Mouse (Mus musculus) forebrain, postnatal 0 days (tissue): ENCODE measurements around the gene Nnmt. TPM values are rescaled to one million over a fixed set of nuclear protein-coding genes. Genes with fewer than 3 reads are reported as not detected.

Source experiments
- ATAC-seq: fragments of 200-750 bp; cut with Nextera tagmentation; 2 replicates; pipeline ENCODE4 v1.8.0; 2017; ENCODE audit warnings: mild to moderate bottlenecking, moderate library complexity
- DNase-seq: peaks from one replicate; pipeline ENCODE4 v3.0.0-alpha.2; 2015
- H3K27ac ChIP-seq: fragments of 300-500 bp; sonication (generic); 2 replicates; pipeline ENCODE4 v1.5.1; 2014; ENCODE audit warnings: low read depth, mild to moderate bottlenecking, antibody characterized with exemption, low read length, moderate library complexity, mixed read lengths
- H3K27me3 ChIP-seq: fragments of 300-500 bp; sonication (generic); 2 replicates; pipeline ENCODE4 v1.6.1; 2014; ENCODE audit warnings: mild to moderate bottlenecking, low read length, mixed read lengths; ENCODE audit not compliant: insufficient read depth
- H3K36me3 ChIP-seq: fragments of 300-500 bp; sonication (generic); 2 replicates; pipeline ENCODE4 v1.6.1; 2014; ENCODE audit warnings: mild to moderate bottlenecking, moderate library complexity; ENCODE audit not compliant: insufficient read depth
- H3K4me1 ChIP-seq: fragments of 300-500 bp; sonication (generic); 2 replicates; pipeline ENCODE4 v1.6.1; 2014; ENCODE audit warnings: antibody characterized with exemption; ENCODE audit not compliant: insufficient read depth
- H3K4me2 ChIP-seq: fragments of 300-500 bp; sonication (generic); 2 replicates; pipeline ENCODE4 v1.6.1; 2014; ENCODE audit warnings: low read depth, mild to moderate bottlenecking, moderate library complexity
- H3K4me3 ChIP-seq: fragments of 300-500 bp; sonication (generic); 2 replicates; pipeline ENCODE4 v1.5.1; 2014; ENCODE audit warnings: low read depth, low read length, mixed read lengths
- H3K9ac ChIP-seq: fragments of 300-500 bp; sonication (generic); 2 replicates; pipeline ENCODE4 v1.6.1; 2014; ENCODE audit warnings: mild to moderate bottlenecking
- H3K9me3 ChIP-seq: fragments of 300-500 bp; sonication (generic); 2 replicates; pipeline ENCODE4 v1.6.1; 2016; ENCODE audit warnings: low read length
- CTCF ChIP-seq: sonication (generic); IDR thresholded peaks from 2 replicates; pipeline ENCODE4 v1.5.1; 2016; ENCODE audit warnings: antibody characterized with exemption, control low read depth, low read depth
- WGBS: fragments of 180-500 bp; shearing (Covaris S2); extraction: QIAGEN DNeasy Blood & Tissue Kit; methylation state at CpG from one replicate; pipeline ENCODE4 v1.1.7; 2014; 5-methylcytosine and 5-hydroxymethylcytosine counted together
- polyA plus RNA-seq: library from polyadenylated mRNA; unstranded; fragments of >200 nt; fragmentation: Nextera tagmentation; extraction: Ambion mirVana; gene quantifications from 2 replicates; pipeline ENCODE4 v1.2.1, GENCODE M21; 2015
- total RNA-seq: library from RNA; depleted of rRNA; stranded (reverse); fragments of >200 nt; gene quantifications from 2 replicates; pipeline ENCODE4 v1.2.3, GENCODE M21; 2014

Gene Nnmt
- total and polyA plus RNA-seq, 2 experiments from 2014 or later = 3.1 to 5.5 TPM

DNA sequence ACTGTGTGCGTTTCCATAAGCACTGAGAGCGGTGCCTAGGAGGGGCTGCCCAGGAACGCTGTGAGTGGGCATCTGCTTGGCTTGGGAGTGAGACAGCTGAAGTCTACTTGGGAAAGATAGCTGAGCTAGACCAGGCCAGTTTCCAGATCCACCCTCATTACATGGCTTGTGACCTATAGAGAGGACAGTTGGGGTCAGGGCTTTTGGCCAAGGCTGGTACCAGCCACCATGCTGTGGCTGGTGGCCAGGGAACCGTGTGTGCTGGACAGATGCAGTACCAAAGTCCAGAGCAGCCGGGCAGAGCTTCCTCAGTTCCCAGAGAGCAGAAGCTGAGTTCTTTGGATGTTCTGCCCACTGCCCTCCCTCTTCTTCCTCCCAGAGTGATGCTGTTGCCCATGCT, 7.6 kb upstream of the Nnmt start:
- TF ChIP-seq CTCF = no peak
- no peaks in the 10 kb centered on the region for H3K27me3 ChIP-seq
- H3K27ac ChIP-seq = no peak overlapping the region
- DNase-seq = no peak
- H3K4me1 ChIP-seq = no peaks in the 10 kb centered on the region
- no peaks in the 10 kb centered on the region for H3K9me3 ChIP-seq
- H3K4me3 ChIP-seq = no peak overlapping the region
- no peak overlapping the region for H3K9ac ChIP-seq
- ATAC-seq = no peak
- no peak overlapping the region for H3K4me2 ChIP-seq
- 77% methylated on average over 5 of the region's 5 CpGs for WGBS
- H3K36me3 ChIP-seq = no peaks in the 10 kb centered on the region

GRCm38 (mm10) chr9:48611032-48611431, 6.1 kb upstream of the Nnmt start:
- DNase-seq (no peak), ATAC-seq (no peak)
- TF ChIP-seq CTCF = no peak
- Histone ChIP-seq H3K4me3 (no peak overlapping the region), H3K9me3 (no peaks in the 10 kb centered on the region), H3K4me1 (no peaks in the 10 kb centered on the region), H3K9ac (no peak overlapping the region), H3K27me3 (no peaks in the 10 kb centered on the region), H3K4me2 (no peak overlapping the region), H3K36me3 (no peaks in the 10 kb centered on the region), H3K27ac (no peak overlapping the region)
- 41% methylated on average over 1 of the region's 1 CpGs for WGBS

DNA sequence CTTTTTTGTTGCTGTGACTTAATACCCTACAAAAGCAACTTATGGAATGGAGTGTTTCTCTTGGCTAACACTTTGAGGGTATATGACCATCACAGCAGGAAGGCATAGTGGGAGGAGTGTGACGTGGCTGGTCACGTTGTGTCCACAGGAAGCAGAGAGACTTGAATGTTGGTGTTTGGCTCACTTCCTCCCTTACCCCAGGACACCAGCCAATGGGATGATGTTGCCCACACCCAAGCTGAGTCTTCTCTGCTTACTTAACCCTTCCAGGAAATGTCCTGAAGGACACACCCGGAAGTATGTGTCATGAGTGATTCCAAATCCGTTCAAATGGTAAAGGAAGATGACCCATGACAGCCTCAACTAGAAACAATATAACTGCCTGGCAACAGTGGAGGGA, 4.8 kb upstream of the Nnmt start:
- Histone ChIP-seq H3K4me2 (no peak overlapping the region), H3K36me3 (no peaks in the 10 kb centered on the region), H3K4me3 (no peak overlapping the region), H3K9me3 (no peaks in the 10 kb centered on the region), H3K4me1 (no peaks in the 10 kb centered on the region), H3K9ac (no peak overlapping the region), H3K27me3 (no peaks in the 10 kb centered on the region), H3K27ac (no peak overlapping the region)
- no peak for ATAC-seq
- no peak for DNase-seq
- no peak for TF ChIP-seq CTCF
- 67% methylated on average over 4 of the region's 4 CpGs for WGBS

GRCm38 (mm10) chr9:48607417-48607816, 2.5 kb upstream of the Nnmt start:
- Histone ChIP-seq H3K9ac (no peak overlapping the region), H3K27me3 (no peaks in the 10 kb centered on the region), H3K4me2 (no peak overlapping the region), H3K36me3 (no peaks in the 10 kb centered on the region), H3K4me3 (no peak overlapping the region), H3K27ac (no peak overlapping the region), H3K9me3 (no peaks in the 10 kb centered on the region), H3K4me1 (no peaks in the 10 kb centered on the region)
- DNase-seq = no peak
- TF ChIP-seq CTCF = no peak
- ATAC-seq = no peak
- WGBS = 18% methylated on average over 7 of the region's 7 CpGs

- Histone ChIP-seq H3K9me3 (no peaks in the 10 kb centered on the region), H3K4me2 (no peak overlapping the region), H3K36me3 (no peaks in the 10 kb centered on the region), H3K4me3 (no peak overlapping the region), H3K27me3 (no peaks in the 10 kb centered on the region), H3K27ac (no peak overlapping the region), H3K9ac (no peak overlapping the region), H3K4me1 (no peaks in the 10 kb centered on the region)
- WGBS = 72% methylated on average over 7 of the region's 7 CpGs
- TF ChIP-seq CTCF = no peak
- ATAC-seq (no peak), DNase-seq (no peak)
These were observed 1.2 kb upstream of the Nnmt start for GRCm38 (mm10) chr9:48606171-48606570.

DNA sequence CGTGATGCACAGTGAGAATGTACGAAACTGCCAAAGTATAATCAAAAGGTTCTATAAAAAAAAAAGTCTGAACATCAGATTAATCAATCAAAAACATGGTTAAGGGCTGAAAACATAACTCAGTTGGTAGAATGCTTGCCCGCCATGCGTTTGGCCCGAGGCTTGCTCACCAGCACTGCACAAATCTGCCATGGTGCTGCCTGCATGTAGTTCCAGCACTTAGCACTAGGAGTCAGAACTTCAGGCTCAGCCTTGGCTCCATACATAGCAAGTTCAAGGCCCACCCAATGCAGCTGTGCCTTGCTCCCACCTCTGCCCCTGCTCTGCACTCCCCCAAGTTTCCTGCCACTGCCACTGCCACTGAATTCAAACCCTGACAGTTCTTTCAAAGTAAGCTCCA, 744 bp upstream of the Nnmt start:
- no peak; the same call in 1 of the 2 replicates for TF ChIP-seq CTCF
- H3K27me3 ChIP-seq = no peaks in the 10 kb centered on the region
- no peaks in the 10 kb centered on the region for H3K4me1 ChIP-seq
- WGBS = 91% methylated on average over 5 of the region's 5 CpGs
- DNase-seq (no peak), ATAC-seq (no peak)
- H3K9me3 ChIP-seq = no peaks in the 10 kb centered on the region
- no peak overlapping the region for H3K4me3 ChIP-seq
- no peak overlapping the region for H3K9ac ChIP-seq
- no peak overlapping the region for H3K4me2 ChIP-seq
- no peak overlapping the region for H3K27ac ChIP-seq
- no peaks in the 10 kb centered on the region for H3K36me3 ChIP-seq

- H3K36me3 ChIP-seq = no peaks in the 10 kb centered on the region
- DNase-seq (no peak), ATAC-seq (no peak)
- no peak overlapping the region for H3K9ac ChIP-seq
- no peaks in the 10 kb centered on the region for H3K4me1 ChIP-seq
- no peak overlapping the region for H3K4me2 ChIP-seq
- TF ChIP-seq CTCF = no peak
- no peaks in the 10 kb centered on the region for H3K27me3 ChIP-seq
- no peaks in the 10 kb centered on the region for H3K9me3 ChIP-seq
- WGBS = 75% methylated on average over 1 of the region's 1 CpGs
- H3K4me3 ChIP-seq = no peak overlapping the region
- H3K27ac ChIP-seq = no peak overlapping the region
These were observed 727 bp downstream of the Nnmt start for GRCm38 (mm10) chr9:48604226-48604625.

DNA sequence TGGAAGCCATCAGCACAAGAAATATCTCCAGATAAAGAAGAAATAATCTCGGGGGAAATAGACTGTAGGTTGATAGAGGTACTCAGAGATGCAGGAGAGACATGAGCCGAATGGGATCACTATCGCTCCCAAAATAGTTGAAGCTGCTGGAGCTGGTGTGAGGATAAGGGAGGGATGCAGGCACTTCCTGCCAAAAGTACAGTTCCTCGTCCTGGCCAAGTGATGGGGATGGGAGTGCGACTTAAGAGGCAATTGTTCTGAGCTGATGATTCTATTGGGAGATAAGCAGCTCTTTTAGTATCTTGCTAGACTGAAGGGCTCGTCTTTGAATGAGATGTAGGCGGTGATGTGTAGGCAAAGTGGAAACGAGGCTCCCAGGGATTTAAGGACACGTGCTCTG, 4.1 kb downstream of the Nnmt start:
- TF ChIP-seq CTCF = no peak
- no peak overlapping the region for H3K27ac ChIP-seq
- H3K4me2 ChIP-seq = no peak overlapping the region
- H3K4me3 ChIP-seq = no peak overlapping the region
- ATAC-seq (no peak), DNase-seq (no peak)
- no peaks in the 10 kb centered on the region; the same call in 1 of the 2 replicates for H3K27me3 ChIP-seq
- WGBS = 71% methylated on average over 9 of the region's 9 CpGs
- no peaks in the 10 kb centered on the region for H3K4me1 ChIP-seq
- no peaks in the 10 kb centered on the region for H3K36me3 ChIP-seq
- no peak overlapping the region for H3K9ac ChIP-seq
- no peaks in the 10 kb centered on the region for H3K9me3 ChIP-seq
